Mouse (Mus musculus) embryonic facial prominence, embryonic 13.5 days (tissue): Measurements from ENCODE around the gene Fth1. TPM values are rescaled to one million over a fixed set of nuclear protein-coding genes. Genes with fewer than 3 reads are reported as not detected.
"Not testable (repeated sequence)": the region's sequence is repeated elsewhere in the genome, so short reads cannot be mapped to it uniquely, and the experiment has no call there.

Experiments used
- ATAC-seq: fragments of 200-750 bp; cut with Nextera tagmentation; 2 replicates; pipeline ENCODE4 v1.8.0; 2017; ENCODE audit warnings: low read depth; ENCODE audit not compliant: insufficient number of reproducible peaks, insufficient read depth, low FRiP score, low TSS enrichment
- H3K27ac ChIP-seq: fragments of 300-500 bp; sonication (generic); 2 replicates; pipeline ENCODE4 v1.5.1; 2015; ENCODE audit warnings: moderate library complexity, mild to moderate bottlenecking, inconsistent platforms
- H3K27me3 ChIP-seq: fragments of 300-500 bp; sonication (generic); 2 replicates; pipeline ENCODE4 v1.6.1; 2015; ENCODE audit warnings: mild to moderate bottlenecking, inconsistent platforms
- H3K36me3 ChIP-seq: fragments of 300-500 bp; sonication (generic); 2 replicates; pipeline ENCODE4 v1.6.1; 2015; ENCODE audit warnings: mild to moderate bottlenecking, inconsistent platforms
- H3K4me1 ChIP-seq: fragments of 300-500 bp; sonication (generic); 2 replicates; pipeline ENCODE4 v1.6.1; 2015; ENCODE audit warnings: inconsistent platforms
- H3K4me2 ChIP-seq: fragments of 300-500 bp; sonication (generic); 2 replicates; pipeline ENCODE4 v1.6.1; 2015; ENCODE audit warnings: moderate library complexity, mild to moderate bottlenecking, inconsistent platforms
- H3K4me3 ChIP-seq: fragments of 300-500 bp; sonication (generic); 2 replicates; pipeline ENCODE4 v1.5.1; 2015; ENCODE audit warnings: mild to moderate bottlenecking, inconsistent platforms
- H3K9ac ChIP-seq: fragments of 300-500 bp; sonication (generic); 2 replicates; pipeline ENCODE4 v1.6.1; 2015; ENCODE audit warnings: mild to moderate bottlenecking, inconsistent platforms
- H3K9me3 ChIP-seq: fragments of 300-500 bp; sonication (generic); 2 replicates; pipeline ENCODE4 v1.6.1; 2016; ENCODE audit warnings: inconsistent platforms
- WGBS: fragments of 180-500 bp; shearing (Covaris S2); methylation state at CpG from one replicate; pipeline ENCODE4 v1.1.7; 2015; ENCODE audit warnings: mixed read lengths; 5-methylcytosine and 5-hydroxymethylcytosine counted together
- polyA plus RNA-seq: library from polyadenylated mRNA; unstranded; fragments of >200 nt; fragmentation: Nextera tagmentation; extraction: Ambion mirVana; gene quantifications from 2 replicates; pipeline ENCODE4 v1.2.1, GENCODE M21; 2015

Fth1 gene
- polyA plus RNA-seq, result 1,553 and 1,793 TPM in 2 replicates

DNA sequence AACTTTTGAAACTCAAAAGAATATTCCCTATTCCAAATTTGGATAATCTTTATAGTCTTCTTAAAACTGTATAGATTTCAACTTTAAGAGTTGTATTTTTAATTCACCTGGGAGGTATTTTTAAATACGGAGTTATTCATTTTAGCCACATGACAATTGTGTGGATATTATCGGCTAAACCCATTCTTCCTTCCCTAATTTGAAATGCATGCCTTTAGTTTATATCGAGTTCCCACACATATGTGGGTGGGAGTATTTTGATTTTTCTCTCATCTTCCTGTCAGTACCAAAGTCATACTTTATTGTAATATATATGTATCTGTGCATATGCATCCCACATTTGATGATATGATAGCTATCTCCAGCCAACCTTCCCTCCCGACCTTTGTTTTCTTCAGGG lies at the start of gene Fth1:
Fth1 (plus strand) TSS at position 341 of the 400 bp plus-strand sequence.
- Histone ChIP-seq H3K4me3 (no peak within 1 kb of the TSS), H3K9ac (no peak within 1 kb of the TSS), H3K27ac (no peak within 1 kb of the TSS), H3K9me3 (no peaks in the 10 kb centered on the region), H3K4me1 (peaks cover 32% of the 10 kb centered on the region), H3K36me3 (peaks cover 15% of the 10 kb centered on the region), H3K27me3 (no peaks in the 10 kb centered on the region), H3K4me2 (no peak within 1 kb of the TSS)
- ATAC-seq, result no peak
- WGBS, result 81% methylated on average over 4 of the region's 4 CpGs

DNA sequence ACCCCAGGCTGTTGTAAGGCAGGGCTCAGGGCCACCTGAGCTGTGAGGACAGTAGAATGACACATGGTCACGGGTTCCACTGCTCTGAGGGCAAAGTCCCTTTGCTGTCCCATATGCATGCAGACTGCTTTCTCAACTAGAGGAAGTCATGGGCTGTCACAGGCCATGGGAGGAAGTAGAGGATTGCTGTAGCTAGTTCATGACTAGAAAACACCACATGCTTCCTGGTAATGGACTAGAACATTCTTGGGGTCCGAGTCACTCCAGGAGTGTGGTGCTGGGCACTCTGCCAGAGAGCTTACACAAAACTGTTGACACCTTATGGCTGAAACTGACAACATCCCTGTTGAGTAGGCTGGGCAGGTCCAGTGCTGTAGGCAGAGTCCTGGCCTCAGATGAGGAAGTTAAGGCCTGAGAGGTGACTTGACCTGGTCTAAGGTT lies 49.2 kb upstream of the Fth1 start:
- not testable (repeated sequence) for ATAC-seq, H3K9me3 ChIP-seq, H3K4me3 ChIP-seq, H3K27ac ChIP-seq, H3K36me3 ChIP-seq, H3K27me3 ChIP-seq, H3K4me1 ChIP-seq, H3K9ac ChIP-seq, H3K4me2 ChIP-seq
- 79% methylated on average over 2 of the region's 2 CpGs for WGBS

DNA sequence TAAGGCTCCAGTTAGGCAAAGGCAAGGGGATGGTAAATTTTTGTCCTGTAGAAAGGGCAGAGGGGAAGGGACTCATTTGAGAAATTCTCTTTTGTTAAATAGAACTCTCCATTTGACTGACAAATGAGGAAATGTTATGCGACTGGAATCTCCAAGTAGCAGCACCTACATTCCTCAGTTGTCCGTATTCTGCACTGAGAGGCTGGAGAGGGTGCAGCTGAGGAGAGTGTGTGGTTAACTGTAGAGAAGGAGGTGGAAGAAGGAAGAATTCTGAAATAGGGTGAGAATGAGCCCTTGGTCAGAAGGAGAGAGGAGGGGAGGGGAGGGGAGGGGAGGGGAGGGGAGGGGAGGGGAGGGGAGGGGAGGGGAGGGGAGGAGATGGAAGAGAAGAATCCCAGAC lies 46.5 kb upstream of the Fth1 start:
- Histone ChIP-seq H3K9ac (no peak overlapping the region), H3K4me1 (peaks cover 3% of the 10 kb centered on the region; the same call in 1 of the 2 replicates), H3K27ac (no peak overlapping the region), H3K27me3 (no peaks in the 10 kb centered on the region), H3K9me3 (no peaks in the 10 kb centered on the region), H3K4me3 (no peak overlapping the region), H3K4me2 (no peak overlapping the region), H3K36me3 (no peaks in the 10 kb centered on the region)
- 56% methylated on average over 2 of the region's 2 CpGs for WGBS
- ATAC-seq, result no peak

DNA sequence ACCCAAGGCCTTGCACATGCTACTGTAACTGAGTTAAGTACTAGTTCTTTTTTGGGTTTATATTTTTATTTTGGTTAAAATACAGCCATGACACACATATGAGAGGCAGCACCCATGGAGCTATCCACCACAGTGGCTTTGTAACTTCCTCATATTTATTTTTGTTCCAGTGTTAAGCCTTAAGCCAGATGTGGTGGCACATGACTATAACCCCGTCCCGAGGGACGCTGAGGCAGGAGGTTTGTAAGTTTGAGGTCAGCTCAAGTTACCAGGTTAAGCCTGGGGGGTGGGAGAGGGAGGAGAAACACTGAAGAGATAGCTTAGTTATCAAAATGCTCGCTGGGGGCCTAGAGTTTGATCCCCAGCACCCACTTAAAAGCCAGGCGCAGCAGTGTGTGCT lies 43.8 kb upstream of the Fth1 start:
- Histone ChIP-seq H3K9ac (no peak overlapping the region), H3K9me3 (no peaks in the 10 kb centered on the region), H3K36me3 (no peaks in the 10 kb centered on the region), H3K4me1 (peaks cover 9% of the 10 kb centered on the region), H3K27me3 (no peaks in the 10 kb centered on the region), H3K27ac (no peak overlapping the region), H3K4me2 (no peak overlapping the region), H3K4me3 (no peak overlapping the region)
- WGBS, result 57% methylated on average over 5 of the region's 5 CpGs
- ATAC-seq, result no peak

DNA sequence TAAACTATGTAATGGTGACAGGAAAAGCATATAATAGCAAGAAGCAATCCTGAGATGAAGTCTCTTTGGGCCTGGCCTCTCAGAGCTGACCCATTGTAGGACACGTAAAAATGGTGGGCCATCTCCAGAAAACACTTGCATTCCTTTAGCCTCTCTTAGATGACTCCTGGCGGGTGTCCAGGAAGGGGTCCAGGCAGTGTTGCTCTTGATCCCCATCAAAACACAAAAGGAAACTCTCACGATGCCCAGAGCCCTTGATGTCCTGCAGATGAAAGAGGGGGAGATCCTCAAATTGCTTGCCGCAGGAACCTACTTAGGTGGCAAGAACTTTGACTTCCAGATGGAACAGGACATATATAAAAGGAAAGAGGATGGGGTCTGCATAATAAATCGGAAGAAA lies 43.0 kb upstream of the Fth1 start:
- Histone ChIP-seq H3K9me3 (no peaks in the 10 kb centered on the region), H3K4me1 (peaks cover 9% of the 10 kb centered on the region), H3K36me3 (no peaks in the 10 kb centered on the region), H3K4me2 (no peak overlapping the region), H3K9ac (no peak overlapping the region), H3K27me3 (no peaks in the 10 kb centered on the region), H3K27ac (no peak overlapping the region), H3K4me3 (no peak overlapping the region)
- no peak for ATAC-seq
- 77% methylated on average over 5 of the region's 5 CpGs for WGBS

DNA sequence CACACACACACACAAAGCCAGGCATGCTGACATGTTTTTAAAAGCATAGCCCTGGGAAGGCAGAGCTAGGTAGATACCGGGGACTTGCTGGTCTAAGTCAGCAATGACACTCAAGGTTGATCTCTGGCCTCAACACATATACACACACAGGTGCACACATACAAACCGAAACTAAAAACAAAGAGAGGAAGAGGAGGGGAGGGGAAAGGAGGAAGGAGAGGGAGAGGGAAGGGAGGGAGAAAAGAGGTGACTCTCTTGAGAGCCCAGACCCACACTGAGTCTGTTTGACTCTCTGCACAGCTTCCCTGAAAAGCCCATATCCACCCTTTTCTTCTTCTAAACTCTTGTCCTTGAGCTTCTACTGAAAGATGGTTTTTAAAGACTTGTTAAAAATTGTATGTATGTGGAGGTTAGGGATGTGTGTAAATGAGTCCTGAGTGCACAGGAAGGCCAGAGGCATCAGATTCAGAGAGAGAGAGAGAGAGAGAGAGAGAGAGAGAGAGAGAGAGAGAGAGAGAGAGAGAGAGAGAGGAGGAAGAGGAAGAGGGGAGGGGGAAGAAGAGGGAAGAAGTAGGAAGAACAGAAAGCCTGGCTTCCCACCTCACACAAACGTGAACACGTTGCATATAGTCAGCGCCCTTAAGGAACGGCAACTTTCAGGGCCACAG lies 42.1 kb upstream of the Fth1 start:
- peaks cover 17% of the 10 kb centered on the region for H3K4me1 ChIP-seq
- H3K36me3 ChIP-seq, result no peaks in the 10 kb centered on the region
- no peaks in the 10 kb centered on the region for H3K9me3 ChIP-seq
- no peak overlapping the region for H3K27ac ChIP-seq
- no peak overlapping the region for H3K4me3 ChIP-seq
- H3K4me2 ChIP-seq, result no peak overlapping the region
- 65% methylated on average over 6 of the region's 6 CpGs for WGBS
- no peak overlapping the region for H3K9ac ChIP-seq
- ATAC-seq, result no peak
- no peaks in the 10 kb centered on the region for H3K27me3 ChIP-seq

DNA sequence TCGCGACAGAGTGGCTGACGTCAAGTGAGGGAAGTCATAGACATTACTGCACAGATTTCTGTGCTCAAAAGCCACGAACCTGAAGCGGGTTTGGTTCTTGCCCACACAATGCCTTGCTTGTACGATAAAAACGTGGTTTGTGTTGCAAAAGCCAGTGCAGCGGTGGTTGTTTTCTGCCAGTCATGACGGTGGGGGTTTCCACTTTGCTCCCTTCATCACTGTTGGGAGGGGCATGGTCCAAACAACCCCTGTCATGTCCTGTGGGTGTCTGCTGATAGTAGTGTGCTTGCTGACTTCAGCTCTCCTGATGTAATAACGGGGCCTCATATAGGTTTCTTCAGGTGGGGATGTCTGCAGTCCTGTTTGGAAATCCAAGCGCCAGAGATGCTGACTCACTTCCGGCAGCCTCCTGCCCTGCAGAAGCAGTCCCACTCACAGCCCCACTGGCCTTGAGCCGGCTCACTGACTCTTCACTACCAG lies 41.5 kb upstream of the Fth1 start:
- 65% methylated on average over 13 of the region's 13 CpGs for WGBS
- Histone ChIP-seq H3K4me2 (no peak overlapping the region), H3K4me3 (no peak overlapping the region), H3K27ac (no peak overlapping the region), H3K36me3 (no peaks in the 10 kb centered on the region), H3K27me3 (no peaks in the 10 kb centered on the region), H3K4me1 (peaks cover 21% of the 10 kb centered on the region), H3K9ac (no peak overlapping the region), H3K9me3 (no peaks in the 10 kb centered on the region)
- no peak for ATAC-seq

DNA sequence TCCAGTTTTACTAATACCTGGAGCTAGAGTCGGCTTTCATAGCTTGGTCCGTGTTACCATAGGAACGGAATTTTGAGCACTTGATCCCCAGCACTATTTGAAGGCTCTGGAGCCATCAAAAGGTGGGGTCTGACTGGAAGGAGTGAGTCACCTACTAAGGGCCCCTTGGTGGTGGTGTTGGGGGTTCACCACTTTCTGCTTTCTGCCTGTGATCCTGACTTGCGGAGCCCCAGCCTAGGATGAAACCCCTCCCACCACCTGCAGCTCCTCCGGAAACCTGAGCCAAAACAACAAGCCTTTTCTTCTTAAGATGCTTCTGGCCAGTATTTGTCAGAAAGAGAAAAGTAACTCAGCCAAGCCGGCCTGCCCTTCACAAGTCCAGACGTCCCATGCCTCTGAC lies 40.6 kb upstream of the Fth1 start:
- H3K9me3 ChIP-seq, result no peaks in the 10 kb centered on the region
- no peak for ATAC-seq
- peaks cover 28% of the 10 kb centered on the region for H3K4me1 ChIP-seq
- H3K27ac ChIP-seq, result no peak overlapping the region
- no peaks in the 10 kb centered on the region for H3K36me3 ChIP-seq
- WGBS, result 37% methylated on average over 7 of the region's 7 CpGs
- no peak overlapping the region for H3K9ac ChIP-seq
- no peaks in the 10 kb centered on the region for H3K27me3 ChIP-seq
- H3K4me3 ChIP-seq, result no peak overlapping the region
- no peak overlapping the region for H3K4me2 ChIP-seq

DNA sequence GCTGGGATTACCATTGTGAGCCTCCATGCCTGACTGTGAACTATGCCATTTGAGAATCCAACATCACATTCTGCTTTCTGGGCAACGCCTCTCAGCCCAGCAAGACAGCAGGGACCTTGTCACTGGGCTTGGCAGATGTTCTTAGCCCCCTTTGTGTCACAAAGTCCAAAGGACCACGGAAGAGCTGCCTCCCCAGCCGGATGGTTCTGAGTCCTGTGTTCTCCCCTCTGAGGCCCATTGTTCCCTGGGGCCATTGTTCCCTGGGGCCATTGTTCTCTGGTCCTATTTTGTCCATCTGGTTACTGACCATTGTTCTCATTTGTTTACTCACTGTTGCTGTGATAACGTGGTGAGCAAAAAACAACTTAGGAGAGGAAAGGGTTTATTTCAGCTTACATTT lies 39.5 kb upstream of the Fth1 start:
- peaks cover 30% of the 10 kb centered on the region for H3K4me1 ChIP-seq
- H3K9me3 ChIP-seq, result no peaks in the 10 kb centered on the region
- H3K27me3 ChIP-seq, result no peaks in the 10 kb centered on the region
- no peak overlapping the region for H3K4me2 ChIP-seq
- H3K4me3 ChIP-seq, result no peak overlapping the region
- H3K9ac ChIP-seq, result no peak overlapping the region
- no peak for ATAC-seq
- no peaks in the 10 kb centered on the region for H3K36me3 ChIP-seq
- no peak overlapping the region for H3K27ac ChIP-seq
- 20% methylated on average over 4 of the region's 4 CpGs for WGBS

DNA sequence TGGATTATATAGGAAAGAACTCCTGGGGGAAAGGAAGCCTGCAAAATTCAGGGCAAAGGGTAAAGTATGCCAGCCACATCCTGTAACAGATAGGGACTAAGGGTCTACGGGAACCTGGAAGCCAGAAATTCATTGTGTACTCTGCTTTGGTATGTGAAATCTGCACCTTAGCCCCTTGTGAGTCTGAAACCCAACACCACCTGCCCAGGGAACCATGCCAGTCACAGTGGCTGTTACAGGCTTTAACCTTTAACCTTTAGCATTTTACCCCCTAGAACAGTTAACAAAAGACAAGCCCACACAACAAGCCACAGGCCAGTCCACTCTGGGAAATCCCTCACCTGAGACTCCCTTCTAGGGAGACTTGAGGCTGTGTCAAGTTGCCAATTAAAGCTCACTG lies 38.6 kb upstream of the Fth1 start:
- Histone ChIP-seq H3K9me3 (no peaks in the 10 kb centered on the region), H3K9ac (no peak overlapping the region), H3K27me3 (no peaks in the 10 kb centered on the region), H3K27ac (no peak overlapping the region), H3K4me2 (no peak overlapping the region), H3K36me3 (no peaks in the 10 kb centered on the region), H3K4me3 (no peak overlapping the region), H3K4me1 (peaks cover 27% of the 10 kb centered on the region)
- ATAC-seq, result no peak
- WGBS, result 20% methylated on average over 1 of the region's 1 CpGs

DNA sequence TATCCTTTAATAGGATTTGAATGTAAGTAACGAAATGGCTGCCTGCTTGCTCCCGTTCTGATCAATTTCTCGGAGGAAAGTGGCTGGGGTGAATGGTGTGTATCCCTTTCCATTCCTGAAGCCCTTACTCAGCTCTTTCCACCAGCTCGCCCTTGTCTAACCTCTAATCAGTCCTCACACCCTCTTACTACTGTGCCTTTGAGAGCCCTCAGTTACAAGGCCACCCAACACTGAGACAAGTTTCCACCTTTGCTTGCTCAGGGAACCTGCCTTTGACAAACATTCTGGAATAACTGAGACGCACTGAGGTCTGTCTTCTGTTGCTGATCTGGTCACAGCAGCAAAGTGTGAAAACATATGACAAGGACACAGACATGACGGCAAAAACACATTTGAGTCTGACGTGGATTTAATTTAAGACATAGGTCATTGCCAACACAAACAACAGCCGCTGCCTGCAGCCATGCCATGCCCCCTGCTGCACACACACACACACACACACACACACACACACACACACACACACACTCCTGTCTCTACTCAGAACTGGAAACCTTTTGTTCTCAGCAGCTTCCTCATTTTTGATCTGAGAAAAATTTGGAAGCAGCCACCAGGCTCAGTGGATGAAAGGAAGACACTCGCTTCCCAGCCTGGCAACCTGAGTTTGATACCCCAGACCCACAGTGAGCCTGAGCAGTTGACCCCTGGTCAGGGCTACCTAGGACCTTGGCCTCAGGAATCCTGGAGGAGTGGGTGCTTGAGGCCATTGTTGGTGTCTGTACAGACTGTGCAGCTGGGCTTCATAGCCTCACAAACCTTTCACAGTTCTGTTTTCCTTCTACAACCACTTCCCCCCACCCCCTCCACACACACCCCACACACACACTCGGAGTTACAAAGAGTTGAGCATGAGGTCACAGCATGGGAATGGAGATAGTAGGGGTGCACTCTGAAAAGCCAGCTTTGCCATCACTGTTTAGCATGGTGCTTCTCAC lies 37.6 kb upstream of the Fth1 start:
- Histone ChIP-seq H3K27ac (no peak overlapping the region; the same call in 1 of the 2 replicates), H3K4me2 (no peak overlapping the region), H3K4me3 (no peak overlapping the region), H3K4me1 (peaks cover 27% of the 10 kb centered on the region), H3K9ac (no peak overlapping the region), H3K27me3 (no peaks in the 10 kb centered on the region), H3K9me3 (no peaks in the 10 kb centered on the region), H3K36me3 (no peaks in the 10 kb centered on the region)
- WGBS, result 45% methylated on average over 10 of the region's 10 CpGs
- no peak for ATAC-seq
